Mouse (Mus musculus) thymus, adult 2 months (tissue): ENCODE measurements at regions not wholly inside any gene's neighbourhood (a gene's known extent, or its start where the extent isn't known, plus 50 kb on each side); places are given as distances from the start of the nearest gene placed in this dataset.
"Not testable (repeated sequence)": the region's sequence is repeated elsewhere in the genome, so short reads cannot be mapped to it uniquely, and the experiment has no call there.

Experiments
- DNase-seq: peaks from one replicate; pipeline ENCODE4 v3.0.0; 2021
- H3K27ac ChIP-seq: fragments of 200-500 bp; 2 replicates; pipeline ENCODE4 v1.5.1; 2012; ENCODE audit warnings: low read length, control low read depth; ENCODE audit not compliant: control insufficient read depth, insufficient read depth
- H3K27me3 ChIP-seq: fragments of 200-500 bp; 2 replicates; pipeline ENCODE4 v1.6.1; 2012; ENCODE audit warnings: mild to moderate bottlenecking, low read length, moderate library complexity, mixed read lengths; ENCODE audit not compliant: control insufficient read depth, insufficient read depth
- H3K36me3 ChIP-seq: fragments of 200-500 bp; 2 replicates; pipeline ENCODE4 v1.6.1; 2012; ENCODE audit warnings: mild to moderate bottlenecking, low read length, moderate library complexity; ENCODE audit not compliant: control insufficient read depth, insufficient read depth
- H3K4me1 ChIP-seq: fragments of 200-500 bp; replicated peaks from 2 replicates; pipeline ENCODE4 v1.6.1; 2012; ENCODE audit warnings: low read length; ENCODE audit not compliant: control insufficient read depth, insufficient read depth
- H3K4me3 ChIP-seq: fragments of 200-500 bp; 2 replicates; pipeline ENCODE4 v1.5.1; 2012; ENCODE audit warnings: mild to moderate bottlenecking, low read length, control low read depth, moderate library complexity; ENCODE audit not compliant: control insufficient read depth, insufficient read depth
- CTCF ChIP-seq: fragments of 200-500 bp; IDR thresholded peaks from 2 replicates; pipeline ENCODE4 v1.5.1; 2012; ENCODE audit warnings: mild to moderate bottlenecking, control low read depth, low read length, moderate library complexity, borderline replicate concordance; ENCODE audit not compliant: control insufficient read depth, poor library complexity, insufficient read depth; ENCODE audit errors: extremely low read depth
- POLR2A ChIP-seq: fragments of 200-500 bp; IDR thresholded peaks from 2 replicates; pipeline ENCODE4 v1.6.1; 2012; ENCODE audit warnings: mild to moderate bottlenecking, low read length, control low read depth, moderate library complexity; ENCODE audit not compliant: control insufficient read depth, poor library complexity, insufficient read depth; ENCODE audit errors: extremely low read depth
- WGBS: fragments of 180-500 bp; shearing (Covaris S2); methylation state at CpG from one replicate; pipeline ENCODE4 v1.1.7; 2018; 5-methylcytosine and 5-hydroxymethylcytosine counted together

DNA sequence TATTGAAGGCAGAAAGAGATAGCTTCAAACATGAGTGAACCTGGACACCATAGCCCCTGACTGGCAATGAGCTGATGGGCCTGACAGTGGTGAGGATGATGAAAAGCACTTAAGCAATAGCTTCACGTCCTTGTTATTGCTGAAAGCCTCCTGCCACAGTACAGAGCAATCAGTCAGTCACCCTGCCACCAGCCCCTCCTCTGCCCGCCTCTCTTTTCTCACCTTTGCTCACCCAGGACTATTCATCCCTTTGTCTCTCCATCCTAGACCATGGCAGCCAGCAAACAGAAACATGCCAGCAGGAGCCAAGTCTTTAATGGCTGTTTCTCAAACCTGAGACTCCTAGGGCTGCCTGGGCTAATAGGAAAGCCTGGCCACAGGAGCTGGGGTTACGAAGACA, 114.5 kb upstream of the Plxna2 start:
- Histone ChIP-seq H3K4me1 (no peaks in the 10 kb centered on the region), H3K27ac (no peak overlapping the region), H3K36me3 (no peaks in the 10 kb centered on the region), H3K27me3 (no peaks in the 10 kb centered on the region), H3K4me3 (no peak overlapping the region)
- no peak for TF ChIP-seq CTCF
- no peak for TF ChIP-seq POLR2A
- 77% methylated on average over 3 of the region's 3 CpGs for WGBS
- DNase-seq, result no peak

DNA sequence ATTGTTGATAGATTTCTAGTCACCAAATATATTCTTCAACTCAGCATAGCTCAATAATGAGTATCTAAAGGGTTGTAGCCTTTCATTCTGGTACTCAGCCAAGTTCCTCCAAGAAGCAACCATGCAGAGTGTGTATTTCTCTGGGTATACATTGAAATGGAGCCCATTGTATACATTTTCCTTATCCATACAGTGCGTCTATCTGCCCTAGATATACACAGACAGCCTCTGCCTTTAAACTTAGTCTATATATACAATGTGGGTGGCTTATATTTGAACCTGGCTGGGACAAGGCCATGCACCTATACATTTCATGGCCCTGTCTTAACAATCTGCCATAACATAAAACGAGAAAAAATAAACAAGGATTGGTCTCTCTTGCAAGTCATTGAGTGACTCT, 121.6 kb upstream of the Plxna2 start:
- Histone ChIP-seq H3K27ac (no peak overlapping the region), H3K27me3 (no peaks in the 10 kb centered on the region), H3K36me3 (no peaks in the 10 kb centered on the region), H3K4me1 (no peaks in the 10 kb centered on the region), H3K4me3 (no peak overlapping the region)
- DNase-seq, result no peak
- WGBS, result 86% methylated on average over 2 of the region's 2 CpGs
- TF ChIP-seq POLR2A (no peak), CTCF (no peak)

DNA sequence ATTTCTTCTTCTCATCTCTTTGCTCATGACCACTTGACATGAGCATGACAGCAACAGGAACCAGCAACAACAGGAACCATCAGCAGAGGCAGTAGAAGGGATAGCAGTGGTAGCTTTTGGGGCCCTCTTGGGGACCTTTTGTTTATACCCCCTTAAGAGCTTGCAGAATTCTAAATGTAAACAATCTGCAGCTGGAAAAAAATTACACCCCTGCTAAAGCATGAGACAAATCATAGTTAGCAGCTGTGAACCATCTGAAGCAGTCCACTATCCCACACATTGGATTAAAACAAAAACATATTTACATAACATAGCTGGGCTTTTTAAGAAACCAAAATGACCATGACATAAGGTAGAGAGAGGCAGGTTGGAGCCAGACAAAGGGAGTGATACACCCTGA, 126.9 kb upstream of the Plxna2 start:
- no peaks in the 10 kb centered on the region for H3K4me1 ChIP-seq
- no peaks in the 10 kb centered on the region for H3K27me3 ChIP-seq
- DNase-seq, result no peak
- TF ChIP-seq CTCF, result no peak
- no peak for TF ChIP-seq POLR2A
- no peaks in the 10 kb centered on the region for H3K36me3 ChIP-seq
- no peak overlapping the region for H3K4me3 ChIP-seq
- H3K27ac ChIP-seq, result no peak overlapping the region

DNA sequence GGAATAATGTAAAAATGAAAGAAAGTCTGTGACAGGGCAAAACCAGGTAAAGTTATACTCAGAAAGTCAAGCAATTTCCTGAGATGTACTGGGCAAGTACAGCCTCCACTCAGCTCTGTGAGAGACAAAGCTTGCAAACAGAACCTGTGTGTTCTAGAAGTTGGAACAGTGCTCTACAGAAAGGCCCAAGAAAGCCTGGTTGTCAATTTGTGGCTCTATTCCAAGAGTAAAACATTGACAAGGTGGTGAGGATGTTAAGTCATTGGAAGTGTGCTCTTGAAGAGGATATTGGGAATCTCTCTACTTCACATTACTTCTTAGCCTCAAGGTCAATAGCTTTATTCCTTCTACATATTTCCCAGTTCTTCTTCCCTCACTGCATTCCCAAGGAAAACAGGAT, 129.9 kb upstream of the Plxna2 start:
- DNase-seq, result no peak
- Histone ChIP-seq H3K27me3 (no peaks in the 10 kb centered on the region), H3K27ac (no peak overlapping the region), H3K4me3 (no peak overlapping the region), H3K4me1 (no peaks in the 10 kb centered on the region), H3K36me3 (no peaks in the 10 kb centered on the region)
- TF ChIP-seq CTCF (no peak), POLR2A (no peak)

DNA sequence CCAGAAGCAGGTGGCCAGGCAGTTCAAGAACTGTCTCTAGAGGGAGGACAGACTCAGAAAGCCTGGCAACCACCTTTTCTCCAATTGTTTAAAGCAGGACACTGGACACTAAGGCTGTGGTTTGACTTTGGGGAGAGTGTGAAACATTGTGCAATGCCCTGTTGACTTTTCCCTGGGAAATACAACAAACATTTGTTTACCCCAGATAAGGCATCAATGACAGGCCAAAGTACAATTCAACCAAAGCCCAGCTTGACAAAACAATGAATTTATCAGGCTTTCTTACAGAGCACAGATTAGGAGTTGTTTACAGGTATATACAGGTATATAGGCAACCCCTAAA, 135.3 kb upstream of the Plxna2 start:
- no peaks in the 10 kb centered on the region for H3K4me1 ChIP-seq
- H3K4me3 ChIP-seq, result no peak overlapping the region
- no peaks in the 10 kb centered on the region for H3K36me3 ChIP-seq
- H3K27ac ChIP-seq, result no peak overlapping the region
- TF ChIP-seq CTCF (no peak), POLR2A (no peak)
- no peaks in the 10 kb centered on the region for H3K27me3 ChIP-seq
- DNase-seq, result no peak

DNA sequence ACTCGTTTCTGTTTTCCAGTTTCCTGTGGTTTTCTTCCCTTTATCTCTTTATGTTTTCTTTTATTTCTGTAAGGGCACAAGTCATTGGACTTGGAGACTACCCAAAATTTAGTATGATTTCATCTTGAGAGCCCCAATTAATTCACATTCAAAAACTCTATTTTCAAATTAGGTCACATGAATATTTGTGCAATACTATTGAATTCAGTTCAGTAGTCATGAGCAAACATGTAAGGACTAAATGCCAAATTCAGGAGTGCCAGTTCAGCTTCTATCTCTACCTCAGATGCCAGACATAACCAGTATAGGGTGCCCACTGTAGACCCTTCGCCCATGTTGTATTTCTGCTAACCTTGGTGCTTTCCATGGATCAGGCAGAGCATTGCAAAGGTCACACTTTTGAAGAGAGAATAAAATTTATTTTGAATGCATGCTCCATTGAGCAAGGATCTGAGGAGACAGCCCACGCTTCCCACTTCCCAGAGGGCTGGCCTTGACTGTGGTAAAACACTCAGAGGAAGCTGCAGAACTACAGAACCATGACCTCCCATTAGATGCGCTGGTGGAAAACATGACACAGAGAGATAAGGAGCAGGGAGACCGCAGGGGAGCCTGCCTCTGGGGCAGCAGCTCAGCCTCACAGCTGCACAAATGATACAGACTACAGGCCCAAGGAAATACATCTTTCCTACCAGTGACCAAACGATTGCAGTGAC, 135.9 kb upstream of the Plxna2 start:
- Histone ChIP-seq H3K36me3 (no peaks in the 10 kb centered on the region), H3K4me3 (no peak overlapping the region), H3K27me3 (no peaks in the 10 kb centered on the region), H3K4me1 (no peaks in the 10 kb centered on the region), H3K27ac (no peak overlapping the region)
- 60% methylated on average over 6 of the region's 6 CpGs for WGBS
- no peak for DNase-seq
- TF ChIP-seq CTCF, result no peak
- no peak for TF ChIP-seq POLR2A

DNA sequence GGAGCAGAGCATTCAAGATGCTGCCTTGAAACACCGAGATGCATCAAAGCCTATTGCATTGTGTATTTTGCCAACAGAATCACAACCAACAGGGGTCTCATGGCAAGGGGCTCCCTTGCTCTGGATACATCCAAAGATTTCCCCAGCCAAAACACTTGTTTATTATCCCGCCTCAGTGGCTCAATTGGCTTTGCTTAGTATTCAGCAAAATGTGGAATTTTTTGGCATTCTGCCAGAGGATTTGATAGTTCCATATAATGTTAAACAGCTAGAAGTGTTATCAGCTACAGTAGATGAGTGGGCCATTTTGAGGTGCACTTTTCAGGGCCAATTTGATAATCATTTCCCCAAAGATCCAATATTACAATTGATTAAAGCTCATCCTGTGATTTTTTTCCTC, 146.7 kb upstream of the Plxna2 start:
- not testable (repeated sequence) for H3K4me1 ChIP-seq, H3K27me3 ChIP-seq, DNase-seq, H3K27ac ChIP-seq, H3K4me3 ChIP-seq, H3K36me3 ChIP-seq
- 98% methylated on average over 2 of the region's 2 CpGs for WGBS
